Mouse (Mus musculus) liver, embryonic 14.5 days (tissue): ENCODE measurements at regions not wholly inside any gene's neighbourhood (a gene's known extent, or its start where the extent isn't known, plus 50 kb on each side); places are given as distances from the start of the nearest gene placed in this dataset.

Experiments
- CTCF ChIP-seq: IDR thresholded peaks from 2 replicates; pipeline ENCODE4 v1.5.1; 2016; ENCODE audit warnings: antibody characterized with exemption, low read depth, control low read depth
- EP300 ChIP-seq: IDR thresholded peaks from 2 replicates; pipeline ENCODE4 v1.6.1; 2016; ENCODE audit warnings: antibody characterized with exemption, low read depth

GRCm38 (mm10) chr1:169096737-169097136 is 434.5 kb downstream of the Nuf2 start:
- TF ChIP-seq CTCF (no peak), EP300 (no peak)
